Mouse (Mus musculus) embryo, embryonic 11 days (tissue): ENCODE data around the gene Cep170.

Source experiments
- DNase-seq: peaks from one replicate; pipeline ENCODE4 v3.0.0-alpha.2; 2015

Gene Cep170

GRCm38 (mm10) chr1:176730528-176730927, 83.3 kb downstream of the Cep170 start:
- no peak for DNase-seq

- no peak for DNase-seq
Measured at GRCm38 (mm10) chr1:176727372-176727771, 86.5 kb downstream of the Cep170 start.

- DNase-seq, result no peak
Measured at GRCm38 (mm10) chr1:176724771-176725170, 89.1 kb downstream of the Cep170 start.

GRCm38 (mm10) chr1:176723858-176724713, 89.8 kb downstream of the Cep170 start:
- DNase-seq, result no peak

GRCm38 (mm10) chr1:176712436-176712835, 101.4 kb downstream of the Cep170 start:
- DNase-seq, result peak; percentile 67

GRCm38 (mm10) chr1:176700226-176700625, 113.6 kb downstream of the Cep170 start:
- no peak for DNase-seq

- peak; percentile 13 for DNase-seq
Measured at GRCm38 (mm10) chr1:176699793-176700192, 114.1 kb downstream of the Cep170 start.

- DNase-seq, result no peak
Measured at GRCm38 (mm10) chr1:176698647-176699046, 115.2 kb downstream of the Cep170 start.

- DNase-seq, result peak; percentile 78
Measured at GRCm38 (mm10) chr1:176697091-176697490, 116.8 kb downstream of the Cep170 start.

GRCm38 (mm10) chr1:176691101-176691500, 122.8 kb downstream of the Cep170 start:
- no peak for DNase-seq

- DNase-seq, result no peak
Measured at GRCm38 (mm10) chr1:176688251-176688880, 125.5 kb downstream of the Cep170 start.
